23 mouse cellular contexts compared by ENCODE assay signal in genomic region chr6:148768419-148768818, GRCm38 (mm10).
DNase-seq lines count a peak whose midpoint lies in the region; ATAC-seq and TF ChIP-seq lines count a peak whose summit lies in the region.
"Had no signal": no experiment of that assay in that cellular context is flagged by ENCODE, and none has a peak within 500 bp of the region (broad histone marks: within the 10 kb centered on the region; RNA-seq: fewer than 3 reads in every experiment).

No protein-coding gene starts in this region.

- ATAC-seq in neural tube, embryonic 15.5 days (ENCODE audit: low FRiP score) = no peak
- peak; percentile 60; the same call in 1 of the 2 replicates for ATAC-seq in embryonic facial prominence, embryonic 15.5 days (ENCODE audit: insufficient number of reproducible peaks, low FRiP score, low TSS enrichment, low read depth)
- ATAC-seq: activated CD4-positive, CD25-positive, alpha-beta regulatory T cell, adult 4 months; hindbrain, postnatal 0 days; intestine, postnatal 0 days; lung, postnatal 0 days; midbrain, embryonic 15.5 days had no signal

- intact Hi-C loops in left cerebral cortex, postnatal 4 days (cut with DNase I) = no loop called here
- intact Hi-C loops in left cerebral cortex, postnatal 36 days (cut with DNase I) = no loop called here

- no peaks in the 10 kb centered on the region for H3K9me3 ChIP-seq in neural tube, embryonic 15.5 days (replicated peaks)
- no peaks in the 10 kb centered on the region for H3K9me3 ChIP-seq in embryonic facial prominence, embryonic 15.5 days (replicated peaks)
- H3K9me3 ChIP-seq: embryonic facial prominence, embryonic 13.5 days; heart, embryonic 10.5 days; limb, embryonic 15.5 days; midbrain, embryonic 15.5 days had no signal

- H3K4me2 ChIP-seq in neural tube, embryonic 15.5 days = no peak overlapping the region
- H3K4me2 ChIP-seq in embryonic facial prominence, embryonic 15.5 days (replicated peaks) = no peak overlapping the region
- H3K4me2 ChIP-seq: embryonic facial prominence, embryonic 13.5 days; limb, embryonic 15.5 days; midbrain, embryonic 15.5 days had no signal

- H3K27ac ChIP-seq in neural tube, embryonic 15.5 days (replicated peaks) = no peak overlapping the region
- H3K27ac ChIP-seq in embryonic facial prominence, embryonic 15.5 days (replicated peaks) = no peak overlapping the region
- H3K27ac ChIP-seq in layer of hippocampus, adult 2 months = no peak overlapping the region
- H3K27ac ChIP-seq: embryonic facial prominence, embryonic 13.5 days; heart, embryonic 10.5 days; hindbrain, postnatal 0 days; limb, embryonic 15.5 days; midbrain, embryonic 15.5 days had no signal

- peaks cover 22% of the 10 kb centered on the region for H3K36me3 ChIP-seq in neural tube, embryonic 15.5 days
- peaks cover 7% of the 10 kb centered on the region for H3K36me3 ChIP-seq in embryonic facial prominence, embryonic 15.5 days

- DNase-seq in left cerebral cortex, postnatal 4 days = peak; percentile 4
- no peak for DNase-seq in left cerebral cortex, postnatal 36 days (ENCODE audit: low spot score in 2 of 2)
- peak; percentile 14 for DNase-seq in neural tube, embryonic 10.5 days (ENCODE audit: extremely low spot score, low spot score)
- peak; percentile 61 for DNase-seq in R1 (ENCODE audit: low read depth, low spot score)
- no peak for DNase-seq in layer of hippocampus, adult 2 months (ENCODE audit: low spot score in 2 of 2)
- DNase-seq in spleen, postnatal 14 days (ENCODE audit: low spot score in 2 of 2) = no peak
- DNase-seq: adrenal gland, adult 8-10 months; cerebellum, adult 11-12 months; heart, postnatal 4 days; kidney, postnatal 36 days; layer of hippocampus, adult 9-11 months; right cerebral cortex, postnatal 14 days; thymus, postnatal 25 days had no signal

- WGBS in neural tube, embryonic 15.5 days = 84% methylated on average over 12 of the region's 12 CpGs
- WGBS in embryonic facial prominence, embryonic 15.5 days = 76% methylated on average over 12 of the region's 12 CpGs

- no peaks in the 10 kb centered on the region for H3K4me1 ChIP-seq in neural tube, embryonic 15.5 days
- H3K4me1 ChIP-seq in embryonic facial prominence, embryonic 15.5 days = no peaks in the 10 kb centered on the region
- H3K4me1 ChIP-seq: embryonic facial prominence, embryonic 13.5 days; heart, embryonic 10.5 days; limb, embryonic 15.5 days; midbrain, embryonic 15.5 days had no signal

- H3K4me3 ChIP-seq in neural tube, embryonic 15.5 days (replicated peaks) = no peak overlapping the region
- no peak overlapping the region for H3K4me3 ChIP-seq in embryonic facial prominence, embryonic 15.5 days (replicated peaks)
- no peak overlapping the region for H3K4me3 ChIP-seq in layer of hippocampus, adult 2 months
- H3K4me3 ChIP-seq: embryonic facial prominence, embryonic 13.5 days; heart, embryonic 10.5 days; limb, embryonic 15.5 days; midbrain, embryonic 15.5 days had no signal

- H3K27me3 ChIP-seq in neural tube, embryonic 15.5 days (replicated peaks) = no peaks in the 10 kb centered on the region
- H3K27me3 ChIP-seq in embryonic facial prominence, embryonic 15.5 days = no peaks in the 10 kb centered on the region
- H3K27me3 ChIP-seq: embryonic facial prominence, embryonic 13.5 days; limb, embryonic 15.5 days; midbrain, embryonic 15.5 days had no signal

- TF ChIP-seq CTCF in layer of hippocampus, adult 2 months (conservative IDR thresholded peaks at IDR 0.05) = no peak

- no peak overlapping the region for H3K9ac ChIP-seq in neural tube, embryonic 15.5 days (replicated peaks)
- no peak overlapping the region for H3K9ac ChIP-seq in embryonic facial prominence, embryonic 15.5 days
- H3K9ac ChIP-seq: embryonic facial prominence, embryonic 13.5 days; limb, embryonic 15.5 days; midbrain, embryonic 15.5 days had no signal

Comparison
In these comparisons a context has a peak if more than half of its experiments do, and no peak if none do; other contexts are left out.
1. DNase-seq: peak in left cerebral cortex, postnatal 4 days (single experiment), neural tube, embryonic 10.5 days (single experiment) and R1 (single experiment); none in left cerebral cortex, postnatal 36 days (0 of 2), layer of hippocampus, adult 2 months (0 of 2) and spleen, postnatal 14 days (0 of 2).